Mouse (Mus musculus) gastrocnemius, postnatal 14 days (tissue): ENCODE measurements around the gene Zfp775. TPM values are rescaled to one million over a fixed set of nuclear protein-coding genes. Genes with fewer than 3 reads are reported as not detected.

ENCODE experiments used
- DNase-seq: peaks from one replicate; pipeline ENCODE4 v3.0.0; 2021; ENCODE audit warnings: mixed read lengths
- intact Hi-C: fragments of 180-260 bp; cut with DNase I; formaldehyde crosslinking; loops from one replicate; pipeline ENCODE4 v1.15.1; 2025; ENCODE audit warnings: low total_unique reads
- long read RNA-seq, 2 experiments: library from polyadenylated mRNA; stranded (forward); transcript quantifications; one replicate each; pipeline ENCODE4 v2.0.0; 2021
- total RNA-seq, 2 experiments: library from RNA; stranded (reverse); gene quantifications; 2 replicates each; pipeline ENCODE4 v1.2.3; 2021

Zfp775 gene
- 1 to 10 TPM; 5.2 to 5.5 TPM for total RNA-seq
- long read RNA-seq, experiment 1, full-length matches to known transcripts, result 10 of 12 reads
- long read RNA-seq, experiment 1, partial matches to known transcripts, result 0 of 12 reads
- long read RNA-seq, experiment 1, other reads (novel, unspliced or antisense), result 2 of 12 reads
- long read RNA-seq, experiment 2, full-length matches to known transcripts, result 19 of 23 reads
- long read RNA-seq, experiment 2, partial matches to known transcripts, result 0 of 23 reads
- long read RNA-seq, experiment 2, other reads (novel, unspliced or antisense), result 4 of 23 reads

- intact Hi-C loops, result no loop called here
- DNase-seq, result peak; percentile 99
Observed at GRCm38 (mm10) chr6:48601271-48602079, at the start of gene Zfp775. TSS of gene Zfp775 (plus strand) at chr6:48602063.

- DNase-seq, result no peak
- intact Hi-C loops, result no loop called here
Observed at GRCm38 (mm10) chr6:48552918-48553317, 48.9 kb upstream of the Zfp775 start.

DNA sequence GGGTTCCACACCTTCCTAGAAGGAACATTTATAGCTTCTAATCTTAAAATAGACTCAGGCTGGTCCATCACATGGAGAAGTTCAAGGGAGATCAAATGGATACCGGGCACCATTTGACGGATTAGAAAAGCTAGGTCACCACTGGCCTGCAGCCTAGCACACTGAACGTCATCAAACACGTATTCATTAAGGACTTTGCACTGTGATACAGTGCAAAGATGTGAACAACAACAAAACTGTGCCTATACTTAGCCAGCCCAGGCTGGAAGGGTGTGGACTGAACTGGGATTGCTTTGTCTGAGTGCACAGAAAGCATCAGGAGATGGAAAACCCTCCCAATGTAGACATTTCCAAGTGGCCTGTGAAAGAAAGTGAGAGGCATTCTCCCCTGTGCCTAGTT, 48.0 kb upstream of the Zfp775 start:
- intact Hi-C loops, result no loop called here
- DNase-seq, result no peak

- peak; percentile 99 for DNase-seq
- intact Hi-C loops, result no loop called here
Observed at GRCm38 (mm10) chr6:48554280-48555103, 47.4 kb upstream of the Zfp775 start, which contains the start of gene Lrrc61. TSS of gene Lrrc61 (plus strand) at chr6:48554796.

- intact Hi-C loops, result no loop called here
- no peak for DNase-seq
Observed at GRCm38 (mm10) chr6:48555104-48555890, 46.6 kb upstream of the Zfp775 start.

DNA sequence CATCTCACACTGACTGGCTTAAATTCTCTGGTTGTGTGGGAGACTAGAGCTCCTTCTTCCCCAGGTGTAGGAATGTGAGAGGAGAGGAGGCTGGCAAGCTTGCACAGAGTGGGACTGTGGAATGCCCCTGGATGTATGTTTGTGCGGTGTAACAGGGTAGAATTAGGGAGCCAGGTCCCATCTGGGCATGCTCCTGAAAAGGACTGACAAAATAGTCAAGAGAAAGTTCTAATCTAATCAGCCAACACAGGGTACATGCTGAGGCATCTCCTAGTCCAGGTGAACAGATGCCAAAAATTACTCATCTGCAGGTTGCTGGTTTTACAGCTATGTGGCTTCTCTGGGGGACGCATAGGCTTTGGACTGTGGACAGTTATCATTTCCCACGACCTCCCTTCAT, 45.9 kb upstream of the Zfp775 start:
- intact Hi-C loops, result no loop called here

DNA sequence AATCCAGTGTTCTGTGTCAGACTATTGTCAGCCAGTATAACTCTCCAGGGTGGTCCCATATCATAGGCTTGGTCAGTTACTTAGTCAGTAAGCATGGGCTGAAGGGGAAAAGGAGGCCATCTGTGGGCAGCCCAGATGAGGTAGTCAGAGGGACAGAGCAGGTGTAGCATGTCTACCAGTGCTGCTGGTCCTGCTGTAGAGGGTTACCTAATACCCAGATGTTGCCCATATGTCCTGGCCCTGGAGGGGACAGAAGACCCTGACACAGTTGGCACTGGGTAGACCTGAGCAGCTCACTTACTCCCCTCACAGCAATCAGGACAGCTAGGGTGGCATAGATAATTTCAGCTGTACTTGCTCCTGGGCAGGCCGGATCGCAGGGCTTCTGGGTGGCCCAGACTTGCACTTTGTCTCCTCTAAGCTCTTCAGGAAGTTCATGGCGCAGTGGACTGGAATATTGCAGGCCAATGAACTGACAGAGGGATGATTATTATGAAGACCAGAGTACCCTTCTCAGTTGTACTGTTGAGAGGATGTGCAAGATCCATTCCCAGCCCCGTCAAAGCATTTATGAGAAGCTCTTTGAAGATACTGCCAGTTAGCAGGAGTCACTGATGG, 36.1 kb upstream of the Zfp775 start:
- intact Hi-C loops, result no loop called here
- no peak for DNase-seq

More for the DNA sequence above, 45.9 kb upstream of the Zfp775 start:
- no peak for DNase-seq

DNA sequence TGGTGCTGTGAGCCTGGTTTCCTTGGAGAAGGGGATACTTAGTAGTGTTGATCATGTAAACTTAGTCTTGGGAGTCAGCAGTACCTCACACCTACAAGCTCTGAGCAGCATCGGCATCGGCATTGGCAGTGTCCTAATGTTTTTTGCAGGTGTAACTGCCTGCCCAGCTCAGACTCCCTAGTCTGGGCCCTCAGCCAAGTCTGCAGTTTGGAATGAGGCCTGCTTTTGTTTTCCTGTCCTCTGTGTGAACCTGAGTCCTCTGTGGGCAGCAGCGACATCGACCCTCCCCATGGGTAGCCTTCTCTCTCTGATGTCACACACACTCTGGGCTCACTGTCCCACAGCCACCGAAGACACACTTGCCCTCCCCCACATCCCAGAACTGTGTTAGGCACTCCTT, 35.6 kb upstream of the Zfp775 start:
- DNase-seq, result peak; percentile 70
- intact Hi-C loops, result no loop called here

- intact Hi-C loops, result no loop called here
- DNase-seq, result peak; percentile 73
Observed at GRCm38 (mm10) chr6:48568036-48568984, 33.6 kb upstream of the Zfp775 start.

DNA sequence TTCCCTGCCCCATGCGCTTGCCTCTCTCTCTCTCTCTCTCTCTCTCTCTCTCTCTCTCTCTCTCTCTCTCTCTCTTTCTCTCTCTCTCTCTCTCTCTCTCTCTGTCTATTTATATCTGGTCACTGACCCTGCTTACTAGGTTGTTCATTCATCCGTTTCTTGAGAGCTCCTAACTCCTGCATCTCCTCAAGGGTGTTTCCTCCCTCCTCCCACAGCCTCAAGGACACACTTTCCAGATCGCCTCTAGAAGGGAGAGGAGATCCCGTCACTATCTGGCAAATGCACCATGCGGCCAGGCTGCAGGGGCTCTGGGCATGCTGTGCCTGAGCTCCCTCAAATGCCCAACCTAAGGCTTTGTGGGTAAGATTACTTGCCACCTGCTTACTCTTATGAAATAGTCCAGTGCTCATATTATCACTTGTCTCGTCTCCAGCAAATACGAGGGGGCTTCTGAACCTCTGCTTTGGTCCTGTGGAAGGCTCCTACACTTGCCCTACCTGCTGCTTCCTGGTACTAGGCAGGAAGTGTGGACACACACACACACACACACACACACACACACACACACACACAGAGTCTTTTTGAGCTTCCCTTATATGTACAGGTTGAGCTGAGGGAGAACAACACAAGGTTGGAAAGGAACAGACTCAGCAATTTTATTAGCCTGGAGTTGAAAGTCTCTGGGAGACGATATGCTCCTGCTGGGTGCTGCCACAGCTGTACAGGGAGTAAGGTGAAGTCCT, 32.6 kb upstream of the Zfp775 start:
- DNase-seq, result no peak
- intact Hi-C loops, result no loop called here

DNA sequence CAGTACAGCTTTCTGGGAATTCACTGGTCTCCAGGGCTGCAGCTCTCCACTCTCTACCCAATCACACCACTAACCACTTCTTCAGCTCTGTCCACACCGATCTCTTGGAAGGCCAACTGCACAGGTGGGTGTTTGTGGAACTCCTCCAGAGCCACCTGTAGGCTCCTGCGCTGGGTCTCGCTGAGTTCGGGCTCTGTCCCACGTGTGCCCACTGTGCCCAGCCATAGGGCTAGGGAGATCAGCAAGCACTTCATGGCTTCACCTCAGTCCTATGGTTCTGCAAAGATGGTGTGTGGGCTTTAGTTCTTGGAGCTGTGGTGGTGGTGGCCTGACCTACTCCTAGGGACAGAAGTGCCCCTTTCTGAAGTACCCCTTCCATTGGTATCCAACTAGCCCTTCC, 29.8 kb upstream of the Zfp775 start:
- no peak for DNase-seq
- intact Hi-C loops, result no loop called here

GRCm38 (mm10) chr6:48572572-48573061, 29.2 kb upstream of the Zfp775 start, which contains the start of gene Rarres2:
TSS of gene Rarres2 (minus strand) at chr6:48572789.
- intact Hi-C loops, result no loop called here
- DNase-seq, result peak; percentile 54

DNA sequence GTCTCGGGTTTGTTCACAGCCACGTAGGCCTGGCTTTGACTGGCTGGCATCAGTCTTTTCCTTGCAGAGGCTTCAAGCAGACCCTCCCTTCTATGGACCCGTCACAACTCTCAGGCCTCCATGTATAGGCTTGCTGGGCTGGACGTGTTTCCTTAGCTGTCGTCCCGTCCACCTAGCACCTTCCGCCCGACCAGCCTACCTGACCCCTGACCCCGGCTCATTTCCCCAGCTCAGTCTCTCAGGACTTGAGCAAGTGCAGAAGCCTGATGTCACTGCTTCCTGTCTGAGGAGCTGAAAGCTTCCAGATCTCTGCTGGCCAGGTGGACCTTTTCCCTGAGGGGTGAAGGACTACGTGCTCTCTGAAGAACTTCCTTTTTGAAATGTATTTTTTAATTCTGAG, 28.6 kb upstream of the Zfp775 start:
- no peak for DNase-seq
- intact Hi-C loops, result no loop called here

DNA sequence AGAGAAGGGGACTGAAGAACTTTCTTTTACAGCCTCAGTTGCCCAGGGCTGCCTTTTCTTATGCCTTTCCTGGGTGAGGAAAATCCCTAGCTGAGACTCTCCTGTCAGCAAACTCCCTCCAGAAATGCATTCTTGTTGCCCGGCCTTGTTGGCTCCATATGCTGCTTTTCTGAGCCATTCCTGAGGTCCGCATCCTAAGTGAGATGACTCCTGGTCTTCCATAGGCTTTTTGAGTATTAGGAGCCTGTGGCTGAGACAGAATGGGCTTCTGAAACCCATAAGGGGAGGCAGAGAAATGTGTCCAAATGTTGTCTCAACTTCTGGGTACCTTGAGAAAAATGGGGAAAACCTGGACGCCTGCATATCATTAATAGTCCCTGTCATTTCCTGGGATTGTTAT, 27.9 kb upstream of the Zfp775 start:
- intact Hi-C loops, result no loop called here
- DNase-seq, result no peak

GRCm38 (mm10) chr6:48578736-48579135, 23.1 kb upstream of the Zfp775 start:
- intact Hi-C loops, result no loop called here
- no peak for DNase-seq

- DNase-seq, result no peak
- intact Hi-C loops, result no loop called here
Observed at GRCm38 (mm10) chr6:48579215-48579648, 22.6 kb upstream of the Zfp775 start.

DNA sequence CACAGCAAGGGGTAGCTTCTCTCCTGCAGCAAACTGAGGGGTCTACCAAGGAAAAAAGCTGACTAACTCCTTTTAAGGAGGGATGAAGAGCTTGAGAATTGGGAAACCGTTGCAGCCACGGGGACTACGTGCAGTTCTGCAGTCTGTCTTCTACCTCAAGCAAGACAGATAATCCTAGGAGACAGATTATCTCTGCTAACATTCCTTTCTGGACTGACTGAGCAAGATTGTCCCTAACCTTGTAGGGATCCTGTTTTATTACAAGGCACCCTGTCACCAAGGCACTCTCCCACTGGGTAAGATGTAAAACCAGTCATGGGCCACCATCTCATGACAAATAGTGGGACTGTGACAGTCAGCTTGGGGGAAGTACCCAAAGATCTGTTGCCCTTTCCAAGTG, 20.6 kb upstream of the Zfp775 start:
- no peak for DNase-seq
- intact Hi-C loops, result loop anchor here (5.0 kb wide), 1 partner anchor 61 kb away; no protein-coding TSS in a partner anchor
